Mouse (Mus musculus) MEL (cell line): ENCODE measurements around the gene Pcgf5. TPM values are rescaled to one million over a fixed set of nuclear protein-coding genes. Genes with fewer than 3 reads are reported as not detected.

Source experiments
- DNase-seq: peaks from one replicate; pipeline ENCODE4 v3.0.0; 2011; ENCODE audit warnings: low read depth, low spot score
- H3K27ac ChIP-seq: 2 replicates; pipeline ENCODE4 v1.5.1; 2012; ENCODE audit warnings: low read depth, mild to moderate bottlenecking, control low read depth, low read length, moderate library complexity; ENCODE audit not compliant: control insufficient read depth
- H3K27me3 ChIP-seq, 2 experiments: fragments of 150-350 bp in 1 of 2; sonication (generic) in 1 of 2; 2 replicates each; pipeline ENCODE4 v1.6.1; 2012; ENCODE audit warnings: low read length in 2 of 2, mild to moderate bottlenecking in 2 of 2, improper control_type of control experiment in 1 of 2, moderate library complexity in 1 of 2; ENCODE audit not compliant: insufficient read depth in 2 of 2, control insufficient read depth in 1 of 2
- H3K36me3 ChIP-seq, 2 experiments: 2 replicates each; pipeline ENCODE4 v1.6.1; 2012 to 2014; ENCODE audit warnings: low read length in 2 of 2, improper control_type of control experiment in 1 of 2, inconsistent platforms in 1 of 2, mild to moderate bottlenecking in 1 of 2; ENCODE audit not compliant: insufficient read depth in 2 of 2, control insufficient read depth in 1 of 2
- H3K4me1 ChIP-seq, 2 experiments: fragments of 150-350 bp in 1 of 2; sonication (generic) in 1 of 2; 2 replicates each; pipeline ENCODE4 v1.6.1; 2012; ENCODE audit warnings: low read length in 2 of 2, improper control_type of control experiment in 1 of 2, mild to moderate bottlenecking in 1 of 2; ENCODE audit not compliant: insufficient read depth in 2 of 2, control insufficient read depth in 1 of 2
- H3K4me3 ChIP-seq, 2 experiments: fragments of 150-350 bp in 1 of 2; sonication (generic) in 1 of 2; 2 replicates each; pipeline ENCODE4 v1.5.1; 2012; ENCODE audit warnings: low read depth in 2 of 2, low read length in 2 of 2, mild to moderate bottlenecking in 2 of 2, moderate library complexity in 2 of 2, control low read depth in 1 of 2, improper control_type of control experiment in 1 of 2; ENCODE audit not compliant: control insufficient read depth in 1 of 2, insufficient read depth in 1 of 2
- H3K79me2 ChIP-seq: 2 replicates; pipeline ENCODE4 v1.6.1; 2012; ENCODE audit warnings: mild to moderate bottlenecking, low read length, moderate library complexity; ENCODE audit not compliant: control insufficient read depth, poor library complexity, insufficient read depth
- H3K9ac ChIP-seq: 2 replicates; pipeline ENCODE4 v1.6.1; 2012; ENCODE audit warnings: low read depth, mild to moderate bottlenecking, control low read depth, low read length, moderate library complexity; ENCODE audit not compliant: control insufficient read depth, poor library complexity, severe bottlenecking
- H3K9me3 ChIP-seq: fragments of 150-350 bp; sonication (generic); replicated peaks from 2 replicates; pipeline ENCODE4 v1.6.1; 2012; ENCODE audit warnings: mild to moderate bottlenecking, low read length, improper control_type of control experiment, moderate library complexity; ENCODE audit not compliant: insufficient read depth
- BHLHE40 ChIP-seq: IDR thresholded peaks from 2 replicates; pipeline ENCODE4 v1.6.1; 2012; ENCODE audit warnings: low read depth, mild to moderate bottlenecking, inconsistent platforms, low read length, improper control_type of control experiment, borderline replicate concordance
- CHD1 ChIP-seq: IDR thresholded peaks from 2 replicates; pipeline ENCODE4 v1.6.1; 2012; ENCODE audit warnings: low read depth, mild to moderate bottlenecking, inconsistent platforms, low read length, improper control_type of control experiment
- CTCF ChIP-seq, 3 experiments: IDR thresholded peaks in 2 of 3; conservative IDR thresholded peaks in 1 of 3; 2 replicates each; pipeline ENCODE4 v1.5.1; 2011 to 2012; ENCODE audit warnings: low read length in 3 of 3, low read depth in 2 of 3, mild to moderate bottlenecking in 2 of 3, improper control_type of control experiment in 1 of 3, inconsistent platforms in 1 of 3, mixed read lengths in 1 of 3, moderate library complexity in 1 of 3; ENCODE audit not compliant: control insufficient read depth in 1 of 3, insufficient read depth in 1 of 3, poor library complexity in 1 of 3, severe bottlenecking in 1 of 3
- ELF1 ChIP-seq: IDR thresholded peaks from 2 replicates; pipeline ENCODE4 v1.6.1; 2014; ENCODE audit warnings: low read depth, mild to moderate bottlenecking, inconsistent platforms, low read length, improper control_type of control experiment, moderate library complexity
- ETS1 ChIP-seq: IDR thresholded peaks from 2 replicates; pipeline ENCODE4 v1.6.1; 2012; ENCODE audit warnings: low read depth, mild to moderate bottlenecking, inconsistent platforms, low read length, improper control_type of control experiment, moderate library complexity
- GABPA ChIP-seq: IDR thresholded peaks from 2 replicates; pipeline ENCODE4 v1.6.1; 2012; ENCODE audit warnings: low read depth, mild to moderate bottlenecking, inconsistent platforms, low read length, improper control_type of control experiment, moderate library complexity
- HCFC1 ChIP-seq: IDR thresholded peaks from 2 replicates; pipeline ENCODE4 v1.6.1; 2012; ENCODE audit warnings: low read depth, mild to moderate bottlenecking, inconsistent platforms, low read length, improper control_type of control experiment, moderate library complexity
- KAT2A ChIP-seq: conservative IDR thresholded peaks from 2 replicates; pipeline ENCODE4 v1.6.1; 2012; ENCODE audit warnings: low read depth, low read length, improper control_type of control experiment, inconsistent platforms
- MAFK ChIP-seq: IDR thresholded peaks from 2 replicates; pipeline ENCODE4 v1.6.1; 2011; ENCODE audit warnings: low read depth, mild to moderate bottlenecking, low read length, improper control_type of control experiment, borderline replicate concordance
- MYC ChIP-seq: IDR thresholded peaks from 2 replicates; pipeline ENCODE4 v1.6.1; 2011; ENCODE audit warnings: low read depth, mild to moderate bottlenecking, low read length, improper control_type of control experiment, moderate library complexity
- NRF1 ChIP-seq: IDR thresholded peaks from 2 replicates; pipeline ENCODE4 v1.6.1; 2014; ENCODE audit warnings: low read depth, mild to moderate bottlenecking, inconsistent platforms, low read length, improper control_type of control experiment, moderate library complexity; ENCODE audit not compliant: poor library complexity, insufficient read depth, severe bottlenecking
- POLR2AphosphoS5 ChIP-seq: IDR thresholded peaks from 2 replicates; pipeline ENCODE4 v1.6.1; 2012; ENCODE audit warnings: low read depth, borderline replicate concordance, mild to moderate bottlenecking, inconsistent platforms, low read length, moderate library complexity, mixed read lengths
- RAD21 ChIP-seq: IDR thresholded peaks from 2 replicates; pipeline ENCODE4 v1.6.1; 2011; ENCODE audit warnings: mild to moderate bottlenecking, low read depth, low read length, improper control_type of control experiment
- SMC3 ChIP-seq: IDR thresholded peaks from 2 replicates; pipeline ENCODE4 v1.6.1; 2011; ENCODE audit warnings: low read depth, low read length, improper control_type of control experiment
- TBP ChIP-seq: IDR thresholded peaks from 2 replicates; pipeline ENCODE4 v1.8.0; 2011; ENCODE audit warnings: low read depth, low read length, improper control_type of control experiment
- UBTF ChIP-seq: IDR thresholded peaks from 2 replicates; pipeline ENCODE4 v1.6.1; 2012; ENCODE audit warnings: low read depth, mild to moderate bottlenecking, inconsistent platforms, low read length, improper control_type of control experiment, moderate library complexity, borderline replicate concordance; ENCODE audit not compliant: insufficient read depth
- ZC3H11A ChIP-seq: IDR thresholded peaks from 2 replicates; pipeline ENCODE4 v1.6.1; 2012; ENCODE audit warnings: low read depth, mild to moderate bottlenecking, inconsistent platforms, low read length, improper control_type of control experiment
- ZKSCAN1 ChIP-seq: IDR thresholded peaks from 2 replicates; pipeline ENCODE4 v1.6.1; 2012; ENCODE audit warnings: low read depth, mild to moderate bottlenecking, inconsistent platforms, low read length, improper control_type of control experiment, moderate library complexity
- ZMIZ1 ChIP-seq: IDR thresholded peaks from 2 replicates; pipeline ENCODE4 v1.6.1; 2012; ENCODE audit warnings: low read depth, mild to moderate bottlenecking, inconsistent platforms, low read length, improper control_type of control experiment, moderate library complexity
- ZNF384 ChIP-seq: IDR thresholded peaks from 2 replicates; pipeline ENCODE4 v1.6.1; 2012; ENCODE audit warnings: low read depth, mild to moderate bottlenecking, inconsistent platforms, low read length, improper control_type of control experiment
- polyA plus RNA-seq, 2 experiments: library from polyadenylated mRNA; stranded (reverse) in 1 of 2; unstranded in 1 of 2; fragments of >175 nt in 1 of 2; fragments of >200 nt in 1 of 2; gene quantifications; 2 replicates each; pipeline versions ENCODE4 v1.2.1 to v1.2.4; 2012; ENCODE audit warnings: low replicate concordance in 2 of 2, low read depth in 1 of 2; ENCODE audit not compliant: insufficient read length in 2 of 2, insufficient read depth in 1 of 2, missing spikeins in 1 of 2
- total RNA-seq: library from RNA; depleted of rRNA; stranded (reverse); fragments of 300-350 nt; gene quantifications from 2 replicates; pipeline ENCODE4 v1.2.3, GENCODE M21; 2012

Pcgf5 gene
- total and polyA plus RNA-seq, 3 experiments = 10.0 to 23.2 TPM; not detected in 1

DNA sequence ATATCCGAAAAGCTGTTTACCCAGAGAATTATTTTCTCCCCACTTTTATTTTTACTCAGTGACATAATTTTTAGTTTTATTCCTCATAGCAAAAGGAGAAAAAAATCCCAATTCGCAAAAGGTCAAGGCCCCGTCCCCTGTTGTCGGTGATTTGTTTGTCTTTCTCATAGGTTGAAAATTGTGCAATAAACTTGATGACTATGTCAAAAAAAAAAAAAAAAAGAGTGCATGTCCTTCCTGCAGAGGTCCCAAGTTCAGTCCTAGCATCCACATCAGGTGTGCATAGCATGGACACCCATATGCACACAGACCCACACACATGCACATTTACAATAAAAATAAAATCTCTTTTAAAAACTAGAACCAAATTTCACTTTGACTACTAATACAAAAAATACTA is 105.3 kb downstream of the Pcgf5 start:
- no peak overlapping the region for H3K9ac ChIP-seq
- no peaks in the 10 kb centered on the region for H3K79me2 ChIP-seq
- peaks cover 9 to 17% of the 10 kb centered on the region in 2 experiments for H3K4me1 ChIP-seq
- no peak overlapping the region for H3K27ac ChIP-seq
- TF ChIP-seq BHLHE40 (no peak), GABPA (no peak), ZNF384 (no peak), UBTF (no peak), TBP (no peak), MAFK (no peak), NRF1 (no peak), POLR2AphosphoS5 (no peak), ZMIZ1 (no peak), ETS1 (no peak), HCFC1 (no peak), SMC3 (no peak), ELF1 (no peak), MYC (no peak), ZKSCAN1 (no peak)
- TF ChIP-seq, all 39 proteins: peak for 0
- DNase-seq = no peak
- no peaks in the 10 kb centered on the region for H3K27me3 ChIP-seq
- H3K36me3 ChIP-seq = peaks cover 0 to 27% of the 10 kb centered on the region in 2 experiments; a peak in 2 of 4 replicates
- no peak overlapping the region for H3K4me3 ChIP-seq
- no peaks in the 10 kb centered on the region for H3K9me3 ChIP-seq

DNA sequence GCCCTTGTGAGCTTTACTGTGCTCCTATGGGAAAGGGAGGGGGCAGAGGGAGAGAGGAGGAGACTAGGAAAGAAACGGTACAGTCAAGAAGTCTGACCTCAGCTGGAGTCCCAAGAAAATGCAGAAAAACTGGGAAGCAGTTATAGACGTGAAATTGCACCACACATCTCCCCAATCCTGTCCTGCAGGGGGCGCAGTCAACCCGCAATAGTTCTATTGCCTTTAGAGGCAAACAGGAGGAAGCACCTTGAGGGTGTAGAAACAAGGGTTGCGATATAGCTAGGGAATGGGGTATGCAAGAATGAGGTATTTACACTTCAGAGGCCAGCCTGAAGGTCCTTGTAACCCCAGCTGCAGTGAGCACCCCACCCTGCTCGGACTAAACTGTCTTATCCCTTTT is 122.0 kb downstream of the Pcgf5 start:
- no peak overlapping the region for H3K9ac ChIP-seq
- no peak overlapping the region for H3K27ac ChIP-seq
- H3K27me3 ChIP-seq = no peaks in the 10 kb centered on the region
- DNase-seq = peak; percentile 63
- H3K4me3 ChIP-seq = no peak overlapping the region
- H3K9me3 ChIP-seq = no peaks in the 10 kb centered on the region
- no peak for TF ChIP-seq UBTF
- TF ChIP-seq ZC3H11A = peak; percentile 32; the same call in 1 of the 2 replicates
- peak; percentile 76 to 82 (median 81) for TF ChIP-seq CTCF (IDR thresholded peaks at IDR 0.05 in 2 of 3, conservative IDR thresholded peaks at IDR 0.05 in 1 of 3; ENCODE audit: control insufficient read depth in 1 of 3, insufficient read depth in 1 of 3, low read depth in 2 of 3, low read length in 3 of 3, poor library complexity in 1 of 3, severe bottlenecking in 1 of 3)
- TF ChIP-seq MYC = no peak
- TF ChIP-seq KAT2A = no peak
- TF ChIP-seq CHD1 = no peak
- peak; percentile 57 for TF ChIP-seq SMC3
- peak; percentile 65 for TF ChIP-seq RAD21
- H3K4me1 ChIP-seq = peaks cover 2 to 5% of the 10 kb centered on the region in 2 experiments; a peak in 2 of 4 replicates
- H3K79me2 ChIP-seq = no peaks in the 10 kb centered on the region
- peaks cover 0 to 10% of the 10 kb centered on the region in 2 experiments; a peak in 2 of 4 replicates for H3K36me3 ChIP-seq
